Mouse (Mus musculus) thymus, postnatal 10 days (tissue): ENCODE results near the gene Kiss1r.

ENCODE experiments used
- DNase-seq, 2 experiments: peaks; one replicate each; pipeline ENCODE4 v3.0.0; 2021; ENCODE audit warnings: low spot score in 2 of 2

Kiss1r gene

GRCm38 (mm10) chr10:79970415-79971182 is 53.8 kb downstream of the Kiss1r start, which contains the start of gene Grin3b:
Grin3b (plus strand) TSS chr10:79970715.
- no peak for DNase-seq

GRCm38 (mm10) chr10:79971183-79971497 is 54.4 kb downstream of the Kiss1r start:
- DNase-seq = no peak
